Mouse (Mus musculus): ENCODE measurements at regions not wholly inside any gene's neighbourhood (a gene's known extent, or its start where the extent isn't known, plus 50 kb on each side); places are given as distances from the start of the nearest gene placed in this dataset.
"Not testable (repeated sequence)": the region's sequence is repeated elsewhere in the genome, so short reads cannot be mapped to it uniquely, and the experiment has no call there.

- no peaks in the 10 kb centered on the region for H3K27me3 ChIP-seq
- POLR2A ChIA-PET = no interaction called here
- DNase-seq (ENCODE audit: low read depth, low spot score) = no peak
- in situ Hi-C loops (cut with MboI; ENCODE audit: low pct_unique_long_range_greater_than_20kb) = no loop called here
- TF ChIP-seq CTCF (IDR thresholded peaks at IDR 0.05) = no peak
- CTCF ChIA-PET = interaction anchor here (1.2 kb wide), 1 partner anchor 168 kb away, joined by 3 read pairs; no protein-coding TSS in a partner anchor
- no peak for ATAC-seq
Observed at GRCm38 (mm10) chr4:22186422-22186821, 170.9 kb upstream of the Fbxl4 start.

- H3K27me3 ChIP-seq = no peaks in the 10 kb centered on the region
- DNase-seq (ENCODE audit: low read depth, low spot score) (no peak), ATAC-seq (no peak)
- no peak for TF ChIP-seq CTCF (IDR thresholded peaks at IDR 0.05)
- CTCF ChIA-PET = no interaction called here
- POLR2A ChIA-PET = no interaction called here
- in situ Hi-C loops (cut with MboI; ENCODE audit: low pct_unique_long_range_greater_than_20kb) = no loop called here
Observed at GRCm38 (mm10) chr4:22188141-22189006, 169.0 kb upstream of the Fbxl4 start.

GRCm38 (mm10) chr4:22196501-22196900, 160.8 kb upstream of the Fbxl4 start:
- no peak for TF ChIP-seq CTCF (IDR thresholded peaks at IDR 0.05)
- POLR2A ChIA-PET = no interaction called here
- ATAC-seq (no peak), DNase-seq (ENCODE audit: low read depth, low spot score) (no peak)
- H3K27me3 ChIP-seq = no peaks in the 10 kb centered on the region
- CTCF ChIA-PET = no interaction called here
- in situ Hi-C loops (cut with MboI; ENCODE audit: low pct_unique_long_range_greater_than_20kb) = no loop called here

- CTCF ChIA-PET = no interaction called here
- in situ Hi-C loops (cut with MboI; ENCODE audit: low pct_unique_long_range_greater_than_20kb) = no loop called here
- TF ChIP-seq CTCF (IDR thresholded peaks at IDR 0.05) = no peak
Observed at GRCm38 (mm10) chr4:22208531-22208930, 148.8 kb upstream of the Fbxl4 start.

GRCm38 (mm10) chr4:22237640-22238039, 119.7 kb upstream of the Fbxl4 start:
- H3K27me3 ChIP-seq = no peaks in the 10 kb centered on the region
- ChIA-PET CTCF (no interaction called here), POLR2A (no interaction called here)
- TF ChIP-seq CTCF (IDR thresholded peaks at IDR 0.05) = no peak
- ATAC-seq = no peak
- DNase-seq (ENCODE audit: low read depth, low spot score) = no peak
- in situ Hi-C loops (cut with MboI; ENCODE audit: low pct_unique_long_range_greater_than_20kb) = no loop called here

More at GRCm38 (mm10) chr4:22208531-22208930, 148.8 kb upstream of the Fbxl4 start:
- ATAC-seq = no peak
- DNase-seq (ENCODE audit: low read depth, low spot score) = no peak
- peaks cover 5% of the 10 kb centered on the region for H3K27me3 ChIP-seq
- POLR2A ChIA-PET = no interaction called here

- H3K27me3 ChIP-seq; CTCF ChIA-PET; DNase-seq (ENCODE audit: low read depth, low spot score); in situ Hi-C loops (cut with MboI; ENCODE audit: low pct_unique_long_range_greater_than_20kb); ATAC-seq: not testable (repeated sequence)
- POLR2A ChIA-PET = interaction anchor here (0.6 kb wide), 1 partner anchor 30 kb away, joined by 3 read pairs; no protein-coding TSS in a partner anchor
Observed at GRCm38 (mm10) chr4:22250276-22250675, 107.1 kb upstream of the Fbxl4 start.

- ATAC-seq (no peak), DNase-seq (ENCODE audit: low read depth, low spot score) (no peak)
- no peak for TF ChIP-seq CTCF (IDR thresholded peaks at IDR 0.05)
- ChIA-PET CTCF (no interaction called here), POLR2A (no interaction called here)
- in situ Hi-C loops (cut with MboI; ENCODE audit: low pct_unique_long_range_greater_than_20kb) = no loop called here
- no peaks in the 10 kb centered on the region for H3K27me3 ChIP-seq
Observed at GRCm38 (mm10) chr4:22263903-22264302, 93.4 kb upstream of the Fbxl4 start.

GRCm38 (mm10) chr4:22269064-22269463, 88.3 kb upstream of the Fbxl4 start:
- CTCF ChIA-PET = no interaction called here
- no peak for DNase-seq (ENCODE audit: low read depth, low spot score)

GRCm38 (mm10) chr4:22274178-22274577, 83.2 kb upstream of the Fbxl4 start:
- in situ Hi-C loops (cut with MboI; ENCODE audit: low pct_unique_long_range_greater_than_20kb) = no loop called here
- TF ChIP-seq CTCF (IDR thresholded peaks at IDR 0.05) = no peak
- DNase-seq (ENCODE audit: low read depth, low spot score) (no peak), ATAC-seq (no peak)
- CTCF ChIA-PET = no interaction called here
- H3K27me3 ChIP-seq = peaks cover 7% of the 10 kb centered on the region
- POLR2A ChIA-PET = no interaction called here

More at GRCm38 (mm10) chr4:22269064-22269463, 88.3 kb upstream of the Fbxl4 start:
- POLR2A ChIA-PET = no interaction called here
- in situ Hi-C loops (cut with MboI; ENCODE audit: low pct_unique_long_range_greater_than_20kb) = no loop called here
- no peak for TF ChIP-seq CTCF (IDR thresholded peaks at IDR 0.05)
- peaks cover 7% of the 10 kb centered on the region for H3K27me3 ChIP-seq
- ATAC-seq = no peak

- ChIA-PET CTCF (no interaction called here), POLR2A (no interaction called here)
- TF ChIP-seq CTCF (IDR thresholded peaks at IDR 0.05) = no peak
- in situ Hi-C loops (cut with MboI; ENCODE audit: low pct_unique_long_range_greater_than_20kb) = no loop called here
- DNase-seq (ENCODE audit: low read depth, low spot score) = no peak
- no peak for ATAC-seq
- H3K27me3 ChIP-seq = peaks cover 13% of the 10 kb centered on the region
Observed at GRCm38 (mm10) chr4:22282536-22283323, 74.6 kb upstream of the Fbxl4 start.

GRCm38 (mm10) chr4:22292169-22292568, 65.2 kb upstream of the Fbxl4 start:
- no peak for DNase-seq (ENCODE audit: low read depth, low spot score)
- H3K27me3 ChIP-seq = no peaks in the 10 kb centered on the region
- POLR2A ChIA-PET = no interaction called here
- no peak for TF ChIP-seq CTCF (IDR thresholded peaks at IDR 0.05)
- in situ Hi-C loops (cut with MboI; ENCODE audit: low pct_unique_long_range_greater_than_20kb) = no loop called here
- CTCF ChIA-PET = no interaction called here
- no peak for ATAC-seq

All from Patski (cell line).